Mouse (Mus musculus) T-cell, adult 2 months (primary cell): ENCODE results near the gene Nrg3.
"Not testable (repeated sequence)": the region's sequence is repeated elsewhere in the genome, so short reads cannot be mapped to it uniquely, and the experiment has no call there.

Source experiments
- DNase-seq: peaks from one replicate; pipeline ENCODE4 v3.0.0; 2022; ENCODE audit warnings: low spot score

The Nrg3 gene

GRCm38 (mm10) chr14:38616969-38617368 lies 855.9 kb downstream of the Nrg3 start:
- no peak for DNase-seq

- DNase-seq: no peak
Observed at GRCm38 (mm10) chr14:38597735-38598134, 875.2 kb downstream of the Nrg3 start.

- no peak for DNase-seq
Observed at GRCm38 (mm10) chr14:38594297-38594696, 878.6 kb downstream of the Nrg3 start.

GRCm38 (mm10) chr14:38576796-38577195 lies 896.1 kb downstream of the Nrg3 start:
- DNase-seq: no peak

GRCm38 (mm10) chr14:38568184-38568583 lies 904.7 kb downstream of the Nrg3 start:
- DNase-seq: no peak

GRCm38 (mm10) chr14:38566182-38566581 lies 906.7 kb downstream of the Nrg3 start:
- DNase-seq: no peak

GRCm38 (mm10) chr14:38554636-38555035 lies 918.3 kb downstream of the Nrg3 start:
- DNase-seq: no peak

- DNase-seq: no peak
Observed at GRCm38 (mm10) chr14:38547257-38547656, 925.6 kb downstream of the Nrg3 start.

GRCm38 (mm10) chr14:38535181-38535580 lies 937.7 kb downstream of the Nrg3 start:
- no peak for DNase-seq

GRCm38 (mm10) chr14:38533495-38533894 lies 939.4 kb downstream of the Nrg3 start:
- DNase-seq: no peak

- no peak for DNase-seq
Observed at GRCm38 (mm10) chr14:38516232-38516631, 956.7 kb downstream of the Nrg3 start.

GRCm38 (mm10) chr14:38509016-38509415 lies 963.9 kb downstream of the Nrg3 start:
- DNase-seq: no peak

- no peak for DNase-seq
Observed at GRCm38 (mm10) chr14:38494970-38495369, 977.9 kb downstream of the Nrg3 start.

GRCm38 (mm10) chr14:38447086-38447485 lies 1025.8 kb downstream of the Nrg3 start:
- DNase-seq: no peak

- DNase-seq: no peak
Observed at GRCm38 (mm10) chr14:38444788-38445187, 1028.1 kb downstream of the Nrg3 start.

GRCm38 (mm10) chr14:38433793-38434589 lies 1038.9 kb downstream of the Nrg3 start:
- no peak for DNase-seq

- DNase-seq: no peak
Observed at GRCm38 (mm10) chr14:38374660-38375059, 1098.2 kb downstream of the Nrg3 start.

GRCm38 (mm10) chr14:38340967-38341366 lies 1131.9 kb downstream of the Nrg3 start:
- no peak for DNase-seq

GRCm38 (mm10) chr14:38322841-38323240 lies 1150.0 kb downstream of the Nrg3 start:
- DNase-seq: not testable (repeated sequence)

- DNase-seq: no peak
Observed at GRCm38 (mm10) chr14:38320619-38321340, 1152.1 kb downstream of the Nrg3 start.
